Mouse (Mus musculus): ENCODE results near the gene Slc35c1. TPM values are rescaled to one million over a fixed set of nuclear protein-coding genes. Genes with fewer than 3 reads are reported as not detected.

Gene Slc35c1
- polyA plus RNA-seq, 1 experiment = 5.5 TPM

- H3K27ac ChIP-seq (replicated peaks; ENCODE audit: low read depth, low read length) = no peak overlapping the region
- H3K4me3 ChIP-seq (ENCODE audit: insufficient read depth, low read depth, low read length) = no peak overlapping the region; the same call in 1 of the 2 replicates
- H3K4me1 ChIP-seq (ENCODE audit: control insufficient read depth, insufficient read depth, insufficient read length, low read length) = peaks cover 29% of the 10 kb centered on the region
Observed at GRCm38 (mm10) chr2:92456970-92457530, 3.3 kb downstream of the Slc35c1 start.

GRCm38 (mm10) chr2:92455704-92456103 is 4.6 kb downstream of the Slc35c1 start:
- peaks cover 29% of the 10 kb centered on the region for H3K4me1 ChIP-seq (ENCODE audit: control insufficient read depth, insufficient read depth, insufficient read length, low read length)
- no peak overlapping the region for H3K27ac ChIP-seq (replicated peaks; ENCODE audit: low read depth, low read length)
- H3K4me3 ChIP-seq (ENCODE audit: insufficient read depth, low read depth, low read length) = no peak overlapping the region

DNA sequence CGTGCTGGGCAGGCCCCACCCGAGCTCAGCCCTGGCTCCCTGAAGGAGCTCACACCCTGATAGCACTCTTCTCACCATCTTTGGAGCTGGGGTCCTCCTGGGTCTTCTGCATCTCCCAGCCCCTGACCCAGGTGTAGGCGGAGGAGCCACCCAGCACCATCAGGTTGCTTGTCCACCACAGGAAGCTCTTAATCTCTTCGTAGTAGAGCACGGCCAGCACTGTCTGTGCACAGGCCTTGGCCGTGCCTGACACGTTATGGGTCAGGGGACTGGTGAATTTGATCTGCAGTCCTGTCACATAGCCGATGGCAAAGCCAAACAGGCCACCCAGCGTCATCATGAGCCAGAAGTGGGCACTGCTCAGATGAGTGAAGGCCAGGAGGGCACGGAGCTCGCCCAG is 6.2 kb downstream of the Slc35c1 start:
- Histone ChIP-seq H3K4me3 (ENCODE audit: insufficient read depth, low read depth, low read length) (no peak overlapping the region), H3K4me1 (ENCODE audit: control insufficient read depth, insufficient read depth, insufficient read length, low read length) (peaks cover 29% of the 10 kb centered on the region), H3K27ac (replicated peaks; ENCODE audit: low read depth, low read length) (no peak overlapping the region)

DNA sequence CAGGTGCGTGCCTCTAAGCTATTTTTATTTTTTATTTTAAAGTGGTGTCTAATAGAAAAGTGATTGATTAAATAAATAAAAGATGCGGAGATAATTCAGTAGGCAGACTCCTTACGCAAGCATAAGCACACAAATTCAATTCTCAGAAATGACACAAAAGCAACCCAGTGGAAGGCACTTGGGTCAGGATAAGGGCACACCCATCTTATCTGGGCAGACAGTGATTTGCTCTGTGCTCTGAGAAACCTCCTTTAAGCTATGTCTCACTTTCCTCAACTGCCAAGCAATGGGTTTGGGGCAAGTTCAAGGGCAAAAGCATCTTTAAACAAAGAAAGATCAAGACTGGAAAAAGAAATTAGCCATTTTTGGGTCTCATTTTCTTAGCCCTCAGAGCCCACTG is 9.2 kb downstream of the Slc35c1 start:
- no peak overlapping the region for H3K4me3 ChIP-seq (ENCODE audit: insufficient read depth, low read depth, low read length)
- peaks cover 6% of the 10 kb centered on the region; the same call in 1 of the 2 replicates for H3K4me1 ChIP-seq (ENCODE audit: control insufficient read depth, insufficient read depth, insufficient read length, low read length)
- no peak overlapping the region for H3K27ac ChIP-seq (replicated peaks; ENCODE audit: low read depth, low read length)

- Histone ChIP-seq H3K27ac (replicated peaks; ENCODE audit: low read depth, low read length) (no peak overlapping the region), H3K4me1 (ENCODE audit: control insufficient read depth, insufficient read depth, insufficient read length, low read length) (peaks cover 8% of the 10 kb centered on the region; the same call in 1 of the 2 replicates), H3K4me3 (ENCODE audit: insufficient read depth, low read depth, low read length) (no peak overlapping the region)
Observed at GRCm38 (mm10) chr2:92447121-92447740, 13.1 kb downstream of the Slc35c1 start.

DNA sequence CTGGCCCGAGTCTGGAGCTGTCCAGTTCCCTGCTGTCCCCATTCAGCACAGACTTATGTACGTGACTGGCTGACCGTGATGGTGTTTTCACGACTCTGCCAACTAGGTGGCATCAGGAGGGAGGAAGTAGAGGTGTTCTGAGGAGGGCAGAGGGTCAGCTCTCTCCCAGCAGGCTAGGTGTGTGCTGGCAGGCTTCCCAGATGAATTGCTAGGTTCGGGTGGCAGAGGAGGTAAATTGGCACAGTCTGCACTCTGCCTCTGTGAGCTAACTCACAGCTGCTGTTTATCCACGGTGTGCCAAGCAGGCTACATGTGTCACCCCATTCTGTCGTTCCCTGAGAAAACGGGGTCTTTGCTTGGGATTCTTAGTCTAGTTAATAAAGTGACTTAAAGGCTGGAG is 13.7 kb downstream of the Slc35c1 start:
- Histone ChIP-seq H3K4me3 (ENCODE audit: insufficient read depth, low read depth, low read length) (no peak overlapping the region), H3K4me1 (ENCODE audit: control insufficient read depth, insufficient read depth, insufficient read length, low read length) (peaks cover 8% of the 10 kb centered on the region; the same call in 1 of the 2 replicates), H3K27ac (replicated peaks; ENCODE audit: low read depth, low read length) (no peak overlapping the region)

DNA sequence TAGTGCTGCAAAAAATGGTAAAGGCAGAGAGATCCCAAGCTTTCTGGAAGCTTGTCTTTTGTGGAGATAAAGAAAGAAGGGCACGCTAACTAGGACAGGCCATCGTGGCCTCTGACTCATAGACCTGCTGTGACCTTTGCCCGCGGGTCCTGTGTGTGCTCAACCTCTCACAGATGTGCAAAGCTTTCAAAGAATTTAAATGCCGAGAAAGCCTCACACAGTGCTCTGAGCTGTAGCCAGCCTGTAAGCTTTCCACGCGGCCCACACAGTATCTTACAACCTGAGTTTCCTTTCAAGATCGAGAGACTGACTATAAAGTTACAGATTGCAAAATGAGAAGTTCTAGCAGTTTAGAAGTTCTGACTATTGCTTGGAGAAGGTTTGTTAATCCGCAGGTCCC is 14.4 kb downstream of the Slc35c1 start:
- H3K27ac ChIP-seq (replicated peaks; ENCODE audit: low read depth, low read length) = no peak overlapping the region

GRCm38 (mm10) chr2:92444376-92444775 is 16.0 kb downstream of the Slc35c1 start:
- Histone ChIP-seq H3K4me3 (ENCODE audit: insufficient read depth, low read depth, low read length) (no peak overlapping the region), H3K27ac (replicated peaks; ENCODE audit: low read depth, low read length) (no peak overlapping the region), H3K4me1 (ENCODE audit: control insufficient read depth, insufficient read depth, insufficient read length, low read length) (peaks cover 8% of the 10 kb centered on the region; the same call in 1 of the 2 replicates)

More for the DNA sequence above, 14.4 kb downstream of the Slc35c1 start:
- Histone ChIP-seq H3K4me3 (ENCODE audit: insufficient read depth, low read depth, low read length) (no peak overlapping the region), H3K4me1 (ENCODE audit: control insufficient read depth, insufficient read depth, insufficient read length, low read length) (peaks cover 8% of the 10 kb centered on the region; the same call in 1 of the 2 replicates)

DNA sequence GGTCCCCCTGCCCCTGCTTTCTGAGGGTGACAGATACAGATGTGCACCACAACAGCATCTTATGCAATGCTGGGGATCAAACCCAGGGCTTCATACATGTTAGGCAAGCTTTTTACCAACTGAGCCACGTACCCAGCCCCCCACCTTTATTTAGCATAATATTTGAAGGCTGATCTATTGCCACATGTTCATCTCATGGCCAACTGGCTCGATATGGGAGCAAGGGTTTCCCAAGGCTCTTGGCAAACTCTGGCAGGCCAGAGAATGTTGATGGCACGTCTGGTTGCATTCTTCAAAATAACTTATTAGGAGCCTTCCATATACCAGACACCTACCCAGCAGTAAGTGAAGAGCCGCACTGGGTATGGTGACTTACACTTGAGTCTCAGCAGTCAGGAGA is 17.0 kb downstream of the Slc35c1 start:
- Histone ChIP-seq H3K27ac (replicated peaks; ENCODE audit: low read depth, low read length) (no peak overlapping the region), H3K4me3 (ENCODE audit: insufficient read depth, low read depth, low read length) (no peak overlapping the region), H3K4me1 (ENCODE audit: control insufficient read depth, insufficient read depth, insufficient read length, low read length) (peaks cover 8% of the 10 kb centered on the region; the same call in 1 of the 2 replicates)

DNA sequence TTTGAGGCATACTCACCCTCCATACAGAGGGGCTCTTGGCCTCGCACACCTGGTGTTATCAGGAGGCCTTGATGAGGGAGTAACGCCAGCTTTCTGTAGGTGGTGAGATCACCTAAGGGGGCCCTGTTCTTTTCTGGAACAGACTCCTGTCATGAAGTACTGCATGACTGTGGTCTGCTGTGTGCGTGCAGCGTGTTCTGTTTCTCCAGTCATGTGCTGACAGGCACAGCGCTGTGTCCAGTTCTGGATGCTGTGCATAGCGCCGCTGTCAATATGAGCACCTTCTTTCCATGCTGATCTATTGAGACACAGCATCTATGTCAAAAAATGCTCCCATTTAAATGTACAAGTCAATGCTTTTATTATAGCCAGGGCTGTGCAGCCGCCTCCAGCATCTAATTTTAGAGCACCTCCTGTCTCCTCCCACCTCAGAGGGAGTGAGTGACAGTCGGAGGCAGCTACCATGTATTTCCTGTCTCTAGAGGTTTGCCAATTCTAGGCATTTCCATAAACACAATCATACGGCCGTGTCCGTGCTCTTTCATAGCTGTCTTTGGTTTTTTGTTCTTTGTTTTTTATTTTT is 17.8 kb downstream of the Slc35c1 start:
- peaks cover 8% of the 10 kb centered on the region; the same call in 1 of the 2 replicates for H3K4me1 ChIP-seq (ENCODE audit: control insufficient read depth, insufficient read depth, insufficient read length, low read length)
- H3K4me3 ChIP-seq (ENCODE audit: insufficient read depth, low read depth, low read length) = no peak overlapping the region
- H3K27ac ChIP-seq (replicated peaks; ENCODE audit: low read depth, low read length) = no peak overlapping the region

- Histone ChIP-seq H3K4me1 (ENCODE audit: control insufficient read depth, insufficient read depth, insufficient read length, low read length) (peaks cover 5% of the 10 kb centered on the region; the same call in 1 of the 2 replicates), H3K27ac (replicated peaks; ENCODE audit: low read depth, low read length) (no peak overlapping the region), H3K4me3 (ENCODE audit: insufficient read depth, low read depth, low read length) (no peak overlapping the region)
Observed at GRCm38 (mm10) chr2:92440432-92440831, 19.9 kb downstream of the Slc35c1 start.

DNA sequence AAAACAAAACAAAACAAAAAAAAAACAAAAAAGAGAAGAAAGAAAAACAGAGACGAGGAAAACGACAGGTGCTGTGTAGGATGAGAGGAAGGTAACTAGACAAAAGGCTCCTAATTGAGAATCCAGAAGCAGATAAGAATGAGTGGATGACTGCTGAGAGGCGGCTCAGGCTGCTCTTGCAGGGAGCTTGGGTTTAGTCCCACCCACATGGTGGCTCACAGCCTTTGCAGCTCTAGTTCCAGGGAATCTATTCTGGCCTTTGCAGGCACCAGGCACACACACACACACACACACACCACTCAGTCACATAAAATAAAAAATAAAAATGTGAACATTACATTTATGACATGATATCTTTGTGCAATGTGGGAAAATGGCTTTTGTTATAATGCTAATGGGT is 21.8 kb downstream of the Slc35c1 start:
- no peak overlapping the region for H3K4me3 ChIP-seq (ENCODE audit: insufficient read depth, low read depth, low read length)
- H3K4me1 ChIP-seq (ENCODE audit: control insufficient read depth, insufficient read depth, insufficient read length, low read length) = peaks cover 5% of the 10 kb centered on the region; the same call in 1 of the 2 replicates
- H3K27ac ChIP-seq (replicated peaks; ENCODE audit: low read depth, low read length) = no peak overlapping the region

GRCm38 (mm10) chr2:92437875-92438274 is 22.5 kb downstream of the Slc35c1 start:
- Histone ChIP-seq H3K4me1 (ENCODE audit: control insufficient read depth, insufficient read depth, insufficient read length, low read length) (peaks cover 7% of the 10 kb centered on the region; the same call in 1 of the 2 replicates), H3K4me3 (ENCODE audit: insufficient read depth, low read depth, low read length) (no peak overlapping the region), H3K27ac (replicated peaks; ENCODE audit: low read depth, low read length) (peak overlapping the region; percentile 31)

GRCm38 (mm10) chr2:92437366-92437765 is 23.0 kb downstream of the Slc35c1 start:
- Histone ChIP-seq H3K4me1 (ENCODE audit: control insufficient read depth, insufficient read depth, insufficient read length, low read length) (peaks cover 11% of the 10 kb centered on the region; the same call in 1 of the 2 replicates), H3K4me3 (ENCODE audit: insufficient read depth, low read depth, low read length) (no peak overlapping the region), H3K27ac (replicated peaks; ENCODE audit: low read depth, low read length) (peak overlapping the region; percentile 31; the same call in 1 of the 2 replicates)

GRCm38 (mm10) chr2:92435023-92435422 is 25.3 kb downstream of the Slc35c1 start:
- Histone ChIP-seq H3K4me1 (ENCODE audit: control insufficient read depth, insufficient read depth, insufficient read length, low read length) (peaks cover 23% of the 10 kb centered on the region), H3K4me3 (ENCODE audit: insufficient read depth, low read depth, low read length) (no peak overlapping the region), H3K27ac (replicated peaks; ENCODE audit: low read depth, low read length) (0 out of 2 replicates have a peak overlapping the region, but pooled peaks have one; percentile 1)

Measured in brown adipose tissue, adult 24 weeks (tissue).